Mouse (Mus musculus) heart, embryonic 14.5 days (tissue): ENCODE data around the gene Slc51a. TPM values are rescaled to one million over a fixed set of nuclear protein-coding genes. Genes with fewer than 3 reads are reported as not detected.

Source experiments
- ATAC-seq: fragments of 200-750 bp; cut with Nextera tagmentation; 2 replicates; pipeline ENCODE4 v1.8.0; 2017; ENCODE audit warnings: low read depth, moderate TSS enrichment; ENCODE audit not compliant: insufficient number of reproducible peaks, insufficient read depth, low FRiP score
- H3K27ac ChIP-seq, 2 experiments: fragments of 200-500 bp in 1 of 2; fragments of 300-500 bp in 1 of 2; sonication (generic) in 1 of 2; replicated peaks in 1 of 2; 2 replicates each; pipeline ENCODE4 v1.5.1; 2012 to 2014; ENCODE audit warnings: low read depth in 2 of 2, low read length in 2 of 2, control low read depth in 1 of 2, mild to moderate bottlenecking in 1 of 2, mixed read lengths in 1 of 2; ENCODE audit not compliant: control insufficient read depth in 1 of 2, insufficient read depth in 1 of 2
- H3K27me3 ChIP-seq: fragments of 300-500 bp; sonication (generic); 2 replicates; pipeline ENCODE4 v1.6.1; 2014; ENCODE audit warnings: mild to moderate bottlenecking, low read length, control low read depth; ENCODE audit not compliant: control insufficient read depth, insufficient read depth
- H3K36me3 ChIP-seq: fragments of 300-500 bp; sonication (generic); 2 replicates; pipeline ENCODE4 v1.6.1; 2014; ENCODE audit warnings: mild to moderate bottlenecking, control low read depth, low read length, mixed read lengths; ENCODE audit not compliant: control insufficient read depth, insufficient read depth
- H3K4me1 ChIP-seq, 2 experiments: fragments of 200-500 bp in 1 of 2; fragments of 300-500 bp in 1 of 2; sonication (generic) in 1 of 2; 2 replicates each; pipeline ENCODE4 v1.6.1; 2012 to 2014; ENCODE audit warnings: low read length in 2 of 2, control low read depth in 1 of 2, mixed read lengths in 1 of 2; ENCODE audit not compliant: control insufficient read depth in 2 of 2, insufficient read depth in 2 of 2
- H3K4me2 ChIP-seq: fragments of 300-500 bp; sonication (generic); 2 replicates; pipeline ENCODE4 v1.6.1; 2014; ENCODE audit warnings: mild to moderate bottlenecking, low read length
- H3K4me3 ChIP-seq, 2 experiments: fragments of 200-500 bp in 1 of 2; fragments of 300-500 bp in 1 of 2; sonication (generic) in 1 of 2; 2 replicates each; pipeline ENCODE4 v1.5.1; 2012 to 2014; ENCODE audit warnings: low read length in 2 of 2, mild to moderate bottlenecking in 2 of 2, control low read depth in 1 of 2, low read depth in 1 of 2, moderate library complexity in 1 of 2; ENCODE audit not compliant: control insufficient read depth in 1 of 2, insufficient read depth in 1 of 2
- H3K9ac ChIP-seq: fragments of 300-500 bp; sonication (generic); 2 replicates; pipeline ENCODE4 v1.6.1; 2014; ENCODE audit warnings: mild to moderate bottlenecking, low read length
- H3K9me3 ChIP-seq: fragments of 300-500 bp; sonication (generic); 2 replicates; pipeline ENCODE4 v1.6.1; 2016; ENCODE audit warnings: low read length, control low read depth; ENCODE audit not compliant: control insufficient read depth
- WGBS: fragments of 180-500 bp; shearing (Covaris S2); extraction: QIAGEN DNeasy Blood & Tissue Kit; methylation state at CpG from one replicate; pipeline ENCODE4 v1.1.7; 2014; 5-methylcytosine and 5-hydroxymethylcytosine counted together
- polyA plus RNA-seq: library from polyadenylated mRNA; unstranded; fragments of >200 nt; fragmentation: Nextera tagmentation; extraction: Ambion mirVana; gene quantifications from 2 replicates; pipeline ENCODE4 v1.2.1, GENCODE M21; 2014

Slc51a gene
- polyA plus RNA-seq, 1 experiment from 2014 or later, result 1.4 TPM

GRCm38 (mm10) chr16:32479415-32479814 lies 8.3 kb downstream of the Slc51a start:
- no peak overlapping the region for H3K4me3 ChIP-seq
- H3K4me1 ChIP-seq, result peaks cover 8 to 18% of the 10 kb centered on the region in 2 experiments
- no peak for ATAC-seq
- H3K9me3 ChIP-seq, result no peaks in the 10 kb centered on the region
- H3K27me3 ChIP-seq, result no peaks in the 10 kb centered on the region
- H3K9ac ChIP-seq, result no peak overlapping the region
- no peak overlapping the region for H3K4me2 ChIP-seq
- H3K36me3 ChIP-seq, result no peaks in the 10 kb centered on the region; the same call in 1 of the 2 replicates
- WGBS, result 61% methylated on average over 2 of the region's 2 CpGs
- H3K27ac ChIP-seq, result no peak overlapping the region

GRCm38 (mm10) chr16:32477315-32477714 lies 10.4 kb downstream of the Slc51a start:
- H3K27ac ChIP-seq, result peak overlapping the region in 1 of 2 experiments; percentile 28; a peak in 1 of 4 replicates
- peaks cover 6 to 18% of the 10 kb centered on the region in 2 experiments; a peak in 3 of 4 replicates for H3K4me1 ChIP-seq
- H3K4me3 ChIP-seq, result no peak overlapping the region
- no peaks in the 10 kb centered on the region for H3K27me3 ChIP-seq
- peaks cover 12% of the 10 kb centered on the region for H3K36me3 ChIP-seq
- H3K9ac ChIP-seq, result no peak overlapping the region
- H3K9me3 ChIP-seq, result no peaks in the 10 kb centered on the region
- ATAC-seq, result peak; percentile 63; the same call in 1 of the 2 replicates
- WGBS, result 18% methylated on average over 6 of the region's 6 CpGs
- H3K4me2 ChIP-seq, result no peak overlapping the region

GRCm38 (mm10) chr16:32472276-32473015 lies 15.2 kb downstream of the Slc51a start:
- no peak overlapping the region for H3K27ac ChIP-seq
- H3K4me2 ChIP-seq, result no peak overlapping the region
- H3K27me3 ChIP-seq, result no peaks in the 10 kb centered on the region
- peaks cover 40% of the 10 kb centered on the region for H3K36me3 ChIP-seq
- H3K4me1 ChIP-seq, result peaks cover 2 to 9% of the 10 kb centered on the region in 2 experiments; a peak in 3 of 4 replicates
- no peak overlapping the region for H3K4me3 ChIP-seq
- no peak overlapping the region for H3K9ac ChIP-seq
- ATAC-seq, result no peak
- WGBS, result 87% methylated on average over 7 of the region's 7 CpGs
- H3K9me3 ChIP-seq, result no peaks in the 10 kb centered on the region

- WGBS, result 61% methylated on average over 5 of the region's 5 CpGs
- no peak overlapping the region for H3K27ac ChIP-seq
These were observed 18.1 kb downstream of the Slc51a start for GRCm38 (mm10) chr16:32469404-32470105.

GRCm38 (mm10) chr16:32468488-32468887 lies 19.2 kb downstream of the Slc51a start:
- Histone ChIP-seq H3K27me3 (no peaks in the 10 kb centered on the region), H3K4me3 (no peak overlapping the region), H3K36me3 (peaks cover 72% of the 10 kb centered on the region), H3K9me3 (no peaks in the 10 kb centered on the region), H3K27ac (no peak overlapping the region), H3K4me2 (no peak overlapping the region), H3K4me1 (peaks cover 4 to 5% of the 10 kb centered on the region in 2 experiments), H3K9ac (no peak overlapping the region)
- no peak for ATAC-seq
- WGBS, result 81% methylated on average over 3 of the region's 3 CpGs

More at GRCm38 (mm10) chr16:32469404-32470105, 18.1 kb downstream of the Slc51a start:
- no peaks in the 10 kb centered on the region for H3K9me3 ChIP-seq
- H3K4me1 ChIP-seq, result no peaks in the 10 kb centered on the region
- H3K36me3 ChIP-seq, result peaks cover 62% of the 10 kb centered on the region
- no peak overlapping the region for H3K4me3 ChIP-seq
- no peak for ATAC-seq
- no peaks in the 10 kb centered on the region for H3K27me3 ChIP-seq
- H3K4me2 ChIP-seq, result no peak overlapping the region
- no peak overlapping the region for H3K9ac ChIP-seq

GRCm38 (mm10) chr16:32464908-32465307 lies 22.8 kb downstream of the Slc51a start:
- H3K9me3 ChIP-seq, result no peaks in the 10 kb centered on the region
- H3K36me3 ChIP-seq, result peaks cover 54% of the 10 kb centered on the region
- no peak overlapping the region for H3K9ac ChIP-seq
- ATAC-seq, result no peak
- peaks cover 7 to 12% of the 10 kb centered on the region in 2 experiments for H3K4me1 ChIP-seq
- H3K27ac ChIP-seq, result no peak overlapping the region
- H3K4me3 ChIP-seq, result no peak overlapping the region
- 0% methylated on average over 1 of the region's 1 CpGs for WGBS
- no peak overlapping the region for H3K4me2 ChIP-seq
- H3K27me3 ChIP-seq, result no peaks in the 10 kb centered on the region

- H3K27me3 ChIP-seq, result no peaks in the 10 kb centered on the region
- peak; percentile 76 for ATAC-seq
These were observed 24.3 kb downstream of the Slc51a start for GRCm38 (mm10) chr16:32463426-32463825.

More at GRCm38 (mm10) chr16:32463426-32463825, 24.3 kb downstream of the Slc51a start:
- no peaks in the 10 kb centered on the region for H3K9me3 ChIP-seq
- peak overlapping the region; percentile 72 to 75 for H3K27ac ChIP-seq
- H3K4me3 ChIP-seq, result no peak overlapping the region
- 27% methylated on average over 2 of the region's 2 CpGs for WGBS
- H3K36me3 ChIP-seq, result peaks cover 60% of the 10 kb centered on the region
- H3K4me2 ChIP-seq, result 0 out of 2 replicates have a peak overlapping the region, but pooled peaks have one; percentile 27
- peaks cover 7 to 12% of the 10 kb centered on the region in 2 experiments for H3K4me1 ChIP-seq
- no peak overlapping the region for H3K9ac ChIP-seq
